Mouse (Mus musculus) cerebellum, adult (tissue): Measurements from ENCODE around the gene Phlda3.

Experiments used
- ATAC-seq: cut with Nextera tagmentation; 2 replicates; pipeline ENCODE4 v1.9.2; 2017; ENCODE audit warnings: mild to moderate bottlenecking, moderate library complexity, mixed read lengths; ENCODE audit not compliant: insufficient number of reproducible peaks, low FRiP score, low TSS enrichment

The Phlda3 gene

DNA sequence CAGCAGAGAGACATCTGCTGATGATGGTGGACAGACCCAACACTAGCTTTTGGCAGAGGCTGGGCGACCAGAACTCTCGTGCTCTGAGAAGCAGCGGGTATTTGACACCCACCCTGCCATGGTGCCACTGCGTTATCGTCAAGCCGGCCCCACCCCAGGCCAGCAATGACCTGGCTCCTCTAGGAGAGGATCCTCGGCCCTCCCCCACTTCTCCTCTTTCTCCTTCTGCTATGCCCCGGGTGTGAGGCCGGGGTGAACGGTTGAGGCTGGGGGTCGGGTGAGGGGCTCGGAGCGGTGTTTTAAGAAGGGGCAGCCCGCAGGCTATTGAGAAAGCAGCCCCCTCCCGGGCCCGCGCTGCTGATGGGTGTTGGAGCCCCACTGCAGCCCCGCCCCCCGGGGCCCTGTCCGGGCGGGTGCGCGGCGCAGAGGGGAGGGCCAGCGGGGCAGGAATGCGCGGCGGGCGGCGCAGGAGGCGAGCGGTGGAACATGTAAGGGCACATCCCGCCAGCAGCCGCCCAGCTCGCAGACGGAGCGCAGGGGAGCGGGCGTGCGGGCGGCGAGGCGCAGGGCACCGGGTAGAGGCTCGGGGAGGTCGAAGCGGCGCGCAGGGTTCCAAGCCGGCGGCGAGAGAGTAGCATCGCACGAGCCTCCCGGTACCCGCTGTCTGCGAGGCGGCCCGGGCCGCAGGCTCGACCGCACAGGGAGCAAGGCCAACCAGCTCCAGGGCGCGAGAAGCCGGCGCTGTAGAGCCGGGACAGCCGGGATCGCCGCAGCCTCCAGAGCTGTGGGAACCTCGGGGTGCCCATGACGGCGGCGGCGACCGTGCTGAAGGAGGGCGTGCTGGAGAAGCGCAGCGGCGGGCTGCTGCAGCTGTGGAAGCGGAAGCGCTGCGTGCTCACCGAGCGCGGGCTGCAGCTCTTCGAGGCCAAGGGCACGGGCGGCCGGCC lies at the start of gene Phlda3:
Gene Phlda3 (plus strand): TSS at position 475 of the 947 bp plus-strand sequence.
- ATAC-seq: peak; percentile 45

DNA sequence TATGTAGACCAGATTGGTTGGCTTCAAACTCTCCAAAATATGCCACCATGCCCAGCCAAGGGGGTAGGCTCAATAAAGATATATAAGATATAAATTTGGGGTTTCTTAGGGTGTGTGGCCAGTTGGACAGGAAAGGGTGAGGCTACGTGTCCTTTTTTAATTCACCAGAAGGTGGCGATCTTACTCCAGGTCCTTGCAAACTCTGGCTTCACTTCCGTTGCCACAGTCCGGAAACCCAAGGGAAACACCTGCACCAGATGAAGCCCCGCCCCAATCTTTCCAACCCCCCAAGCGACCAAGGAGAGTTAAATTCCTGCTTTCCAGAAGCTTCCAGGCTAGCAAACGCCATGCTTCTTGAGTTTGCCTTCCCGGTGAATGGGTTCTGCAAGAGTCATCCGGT lies 46.4 kb upstream of the Phlda3 start:
- ATAC-seq: no peak

DNA sequence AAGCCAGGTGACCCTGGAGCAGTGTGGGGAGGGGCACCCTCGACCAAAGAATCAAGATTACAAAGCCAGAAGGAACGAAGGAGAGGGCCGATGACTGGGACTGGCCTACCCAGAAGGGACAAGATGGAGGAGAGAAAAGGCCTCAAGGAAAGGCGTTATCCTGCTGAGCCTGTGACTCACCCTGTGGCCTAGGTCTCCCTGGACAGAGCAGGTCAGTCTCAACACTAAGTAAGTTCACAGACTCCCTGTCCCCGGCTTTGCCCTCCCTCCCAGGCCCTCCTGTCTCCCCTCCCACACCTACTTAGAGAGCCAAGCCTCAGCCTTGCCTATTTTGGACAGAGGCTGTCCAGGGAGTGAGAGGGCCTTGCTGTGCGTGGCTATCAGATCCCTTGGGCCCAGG lies 45.9 kb upstream of the Phlda3 start, which contains the start of gene Csrp1:
Gene Csrp1 (plus strand): TSS at position 79 of the 400 bp plus-strand sequence.
- no peak for ATAC-seq

DNA sequence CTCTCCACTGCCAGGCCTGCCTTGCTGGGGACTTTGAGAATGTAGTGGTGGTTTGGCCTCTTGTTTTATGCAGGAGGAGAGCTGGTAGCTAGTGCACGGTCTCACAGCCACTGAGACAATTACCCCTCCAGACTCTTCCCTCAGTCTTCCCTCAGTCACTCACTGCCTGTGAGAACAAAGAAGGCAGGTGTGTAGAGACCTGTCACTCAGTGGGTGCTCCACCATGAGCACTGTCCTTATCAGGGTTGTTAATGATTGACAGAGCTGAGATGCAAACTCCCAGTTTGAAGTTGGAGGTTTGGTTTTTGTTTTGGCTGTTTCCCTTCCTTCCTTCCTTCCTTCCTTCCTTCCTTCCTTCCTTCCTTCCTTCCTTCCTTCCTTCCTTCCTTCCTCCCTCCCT lies 42.9 kb upstream of the Phlda3 start:
- no peak for ATAC-seq

DNA sequence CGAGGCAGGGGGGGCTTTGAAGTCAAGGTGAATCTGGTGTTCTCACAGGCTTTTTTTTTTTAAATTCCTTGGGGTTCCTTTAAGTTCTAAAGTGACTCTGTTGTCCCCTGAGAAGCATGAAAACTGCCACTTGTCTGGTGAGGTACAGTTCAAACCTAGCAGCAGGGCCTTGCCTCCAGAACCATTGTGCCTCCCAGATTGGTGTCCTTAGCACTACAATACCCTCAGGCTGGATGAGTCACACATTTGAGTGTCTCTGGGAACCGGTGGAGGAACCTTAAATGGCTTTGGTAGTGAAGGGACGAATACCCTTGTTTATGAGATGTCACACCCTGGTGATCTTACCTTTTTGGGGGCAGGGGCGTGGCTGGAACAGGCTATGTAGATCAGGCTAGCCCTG lies 41.8 kb upstream of the Phlda3 start:
- ATAC-seq: no peak

DNA sequence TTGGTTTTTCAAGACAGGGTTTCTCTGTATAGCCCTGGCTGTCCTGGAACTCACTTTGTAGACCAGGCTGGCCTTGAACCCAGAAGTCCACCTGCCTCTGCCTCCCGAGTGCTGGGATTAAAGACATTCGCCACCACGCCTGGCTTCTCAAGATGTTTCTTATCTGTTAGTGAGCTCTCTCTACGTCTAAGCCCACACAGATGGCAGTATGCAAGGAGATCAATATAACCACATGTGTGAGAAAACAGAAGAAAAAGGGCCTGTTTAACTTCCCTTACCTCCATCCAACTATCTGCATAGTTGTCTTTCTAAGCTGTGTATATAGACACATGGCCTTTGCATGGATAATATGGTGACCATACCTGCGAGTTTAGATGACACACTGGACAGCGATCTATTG lies 40.6 kb upstream of the Phlda3 start:
- no peak for ATAC-seq

DNA sequence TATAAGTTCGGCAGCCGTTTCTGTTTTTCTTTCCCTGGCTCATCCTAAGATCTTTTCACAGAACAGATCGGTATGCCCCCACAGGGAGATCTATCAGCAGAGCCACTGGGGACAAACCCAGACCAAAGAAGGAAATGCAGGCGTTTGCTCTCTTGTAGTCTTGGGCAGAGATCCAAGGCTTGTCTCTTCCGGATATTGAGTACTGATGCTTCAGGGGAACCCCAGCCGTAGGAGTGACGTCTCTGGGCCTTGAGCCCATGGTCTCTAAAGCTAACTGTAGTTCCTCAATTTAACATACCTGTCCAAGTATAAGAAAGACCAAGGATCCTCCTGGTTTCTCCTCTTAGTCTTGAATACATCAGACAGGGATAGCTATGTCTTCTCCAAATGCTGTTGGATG lies 40.0 kb upstream of the Phlda3 start:
- no peak for ATAC-seq

DNA sequence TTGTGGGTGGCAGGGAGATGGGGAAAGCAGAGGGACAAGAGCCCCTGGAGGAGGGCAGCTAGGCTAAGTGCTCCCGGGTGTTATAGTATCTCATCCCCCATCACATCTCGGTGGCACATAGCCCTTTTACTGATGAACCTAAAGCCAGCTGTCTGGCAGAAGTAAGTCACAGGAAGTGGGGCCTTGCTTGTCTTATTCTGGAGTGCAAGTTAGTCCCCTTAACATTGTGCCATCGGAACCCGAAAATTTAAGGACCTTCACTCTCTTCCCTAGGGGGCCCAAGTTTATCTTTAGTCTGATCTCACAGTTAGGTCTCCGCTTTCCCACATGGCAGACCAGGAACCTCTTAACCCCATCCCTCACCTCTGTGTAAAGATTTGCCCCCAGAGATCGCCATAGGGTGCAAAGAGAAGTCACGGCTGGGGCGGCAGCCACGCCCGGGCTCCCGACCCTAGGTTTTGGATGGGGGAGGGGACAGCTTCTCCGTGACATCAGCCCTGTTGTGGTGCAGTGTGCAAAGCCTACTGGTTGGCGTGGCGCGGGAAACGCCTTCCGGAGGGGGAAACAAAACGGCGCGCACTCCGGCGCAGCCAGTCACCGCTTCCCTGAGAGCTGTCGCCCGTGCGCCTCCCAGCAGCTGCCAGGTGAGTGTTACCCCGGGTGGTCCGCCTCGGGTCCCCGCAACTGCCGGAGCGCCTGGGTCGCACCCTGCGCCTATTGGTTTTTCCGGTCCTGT lies 37.1 kb upstream of the Phlda3 start:
- 0 out of 2 replicates have a peak, but pooled peaks have one; percentile 50 for ATAC-seq

DNA sequence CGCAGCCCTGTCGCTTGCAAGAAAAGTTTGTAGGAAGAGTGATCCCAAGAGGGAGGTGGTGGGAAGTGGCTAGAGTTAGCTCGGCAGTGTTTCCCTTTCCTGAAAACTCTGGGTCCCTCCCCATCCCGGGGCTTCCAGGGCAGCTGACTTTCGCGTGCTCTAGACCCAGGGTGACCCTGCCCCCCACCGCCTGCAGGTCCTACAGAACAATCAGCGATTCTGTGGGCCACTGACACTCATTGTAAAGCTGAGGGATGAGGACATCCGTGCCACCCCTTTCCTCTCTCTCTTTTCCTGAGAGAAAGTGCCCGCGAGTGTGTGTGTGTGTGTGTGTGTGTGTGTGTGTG lies 36.6 kb upstream of the Phlda3 start:
- no peak for ATAC-seq

DNA sequence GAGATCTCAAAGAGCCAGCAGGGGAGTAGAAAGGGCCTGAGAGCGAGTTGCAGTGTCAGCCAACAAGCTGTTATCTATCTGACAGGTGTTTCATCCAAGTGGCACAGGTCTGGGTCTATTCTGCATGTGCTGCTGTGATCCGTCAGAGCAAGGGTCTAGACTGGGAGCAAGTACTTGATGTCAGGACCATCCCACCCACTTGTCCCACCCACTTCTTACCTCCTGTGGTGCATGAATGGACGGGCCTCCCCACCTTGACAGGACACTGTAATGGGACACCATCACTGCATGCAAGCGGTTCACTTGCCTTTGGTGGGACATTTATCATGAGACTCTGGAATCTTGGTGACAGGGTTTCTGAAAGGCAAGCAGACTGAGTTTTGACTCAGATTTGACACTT lies 36.1 kb upstream of the Phlda3 start:
- ATAC-seq: no peak

DNA sequence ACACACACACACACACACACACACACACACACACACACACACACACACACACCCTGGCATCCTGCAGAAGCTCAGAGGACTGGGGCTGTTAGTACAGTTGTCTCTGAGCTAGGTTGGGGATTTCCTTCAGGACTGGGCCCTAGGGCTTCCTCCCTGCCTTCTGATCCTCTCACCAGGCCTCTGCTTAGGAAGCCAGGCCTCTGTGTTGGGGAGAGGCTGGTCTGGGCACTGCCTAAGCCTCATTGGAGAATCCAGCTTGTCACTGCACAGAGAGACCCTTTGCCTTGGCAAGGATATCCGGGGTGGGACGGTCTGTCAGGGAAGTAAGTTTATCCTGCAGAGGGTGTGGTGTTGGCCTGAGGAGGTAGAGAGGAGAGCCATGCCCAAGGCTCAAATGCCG lies 35.6 kb upstream of the Phlda3 start:
- ATAC-seq: no peak

DNA sequence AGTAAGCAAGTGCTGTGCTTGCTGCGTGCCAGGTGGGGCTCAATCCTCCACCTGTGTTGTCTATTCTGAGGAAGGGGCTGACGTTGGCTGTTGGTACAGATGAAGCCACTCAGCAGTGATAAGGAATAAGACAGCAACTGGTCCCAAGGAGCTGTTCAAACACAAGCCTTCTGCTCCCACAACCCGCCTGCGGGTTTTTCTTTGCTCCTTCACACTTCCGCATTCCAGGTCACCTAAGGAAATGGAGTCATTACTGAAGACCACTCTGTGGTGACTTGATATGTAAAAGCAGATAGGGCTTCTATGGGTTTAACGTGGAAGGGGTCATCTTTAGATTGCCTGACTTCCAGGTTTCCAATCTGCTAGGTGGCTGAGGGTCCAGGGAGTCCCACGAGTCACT lies 34.5 kb upstream of the Phlda3 start:
- no peak for ATAC-seq

DNA sequence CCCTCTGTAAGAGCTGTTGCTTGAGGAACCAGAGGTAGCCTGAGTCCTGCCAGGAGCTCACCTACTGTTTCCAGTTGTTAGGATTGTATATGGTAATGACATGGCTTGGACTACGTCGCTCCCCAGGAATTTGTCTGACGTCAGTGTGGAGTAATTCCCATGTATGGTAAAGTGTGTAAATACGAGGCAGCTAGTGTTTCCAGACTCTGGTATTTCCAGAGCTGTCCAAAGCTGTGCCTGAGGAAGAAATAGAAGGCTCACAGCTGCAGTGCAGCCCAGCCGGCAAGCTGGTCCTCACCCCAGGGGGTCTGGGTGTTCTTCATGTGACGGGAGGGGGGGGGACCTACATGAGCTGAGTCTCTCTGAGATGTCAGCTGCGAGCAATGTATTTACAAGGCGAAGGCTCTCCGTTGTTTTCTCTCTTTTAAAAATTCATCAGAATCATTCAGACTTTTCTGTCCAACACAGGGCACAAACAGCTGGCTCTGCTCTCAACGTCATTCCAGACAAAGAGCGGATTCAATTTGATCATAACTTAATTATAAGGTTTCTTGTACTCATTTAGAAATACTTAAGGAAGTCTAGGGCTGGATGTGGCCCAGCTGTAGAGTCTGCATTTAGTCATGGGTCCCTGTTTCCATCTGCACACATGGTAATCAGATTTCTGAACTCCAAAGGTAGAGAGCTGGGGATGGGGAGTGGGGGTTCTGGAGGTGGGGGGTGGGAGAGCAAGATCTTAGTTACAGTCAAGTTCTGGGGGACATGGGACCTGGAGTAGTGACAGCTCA lies 33.8 kb upstream of the Phlda3 start:
- no peak for ATAC-seq

DNA sequence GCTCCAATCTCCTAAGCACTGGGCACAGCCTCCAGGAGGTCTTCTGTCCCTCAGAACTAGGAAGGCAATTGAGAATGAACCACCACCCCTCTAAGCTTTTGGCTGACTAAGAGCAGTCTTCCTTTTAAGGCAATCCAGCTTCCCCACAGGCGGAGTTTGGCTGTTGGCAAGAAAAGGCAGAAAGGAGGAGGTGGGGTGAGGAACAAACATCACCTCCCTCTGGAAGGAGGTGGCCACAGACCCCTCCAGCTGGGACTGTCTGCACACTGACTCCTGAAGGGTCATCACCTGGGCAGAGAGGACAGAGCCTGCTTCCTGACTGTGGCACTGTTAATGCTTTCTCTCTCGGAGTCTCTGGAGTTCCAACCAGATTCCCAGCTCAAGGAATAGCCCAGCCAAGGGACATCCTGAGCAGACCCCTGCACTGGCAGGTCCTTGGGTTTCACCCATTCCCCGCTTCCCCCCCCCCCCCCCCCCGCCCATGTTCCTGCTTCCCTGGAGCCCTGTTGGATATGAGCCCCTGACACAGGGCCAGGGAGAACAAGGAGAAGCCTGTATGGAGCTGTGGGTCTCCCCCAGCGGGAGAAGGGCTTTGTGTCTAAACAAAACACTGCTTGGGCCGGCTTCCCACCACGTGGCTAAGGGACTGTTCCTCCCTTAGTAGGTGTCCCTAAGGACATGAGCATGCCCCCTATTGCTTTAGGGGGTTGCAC lies 31.5 kb upstream of the Phlda3 start:
- no peak; the same call in 1 of the 2 replicates for ATAC-seq

DNA sequence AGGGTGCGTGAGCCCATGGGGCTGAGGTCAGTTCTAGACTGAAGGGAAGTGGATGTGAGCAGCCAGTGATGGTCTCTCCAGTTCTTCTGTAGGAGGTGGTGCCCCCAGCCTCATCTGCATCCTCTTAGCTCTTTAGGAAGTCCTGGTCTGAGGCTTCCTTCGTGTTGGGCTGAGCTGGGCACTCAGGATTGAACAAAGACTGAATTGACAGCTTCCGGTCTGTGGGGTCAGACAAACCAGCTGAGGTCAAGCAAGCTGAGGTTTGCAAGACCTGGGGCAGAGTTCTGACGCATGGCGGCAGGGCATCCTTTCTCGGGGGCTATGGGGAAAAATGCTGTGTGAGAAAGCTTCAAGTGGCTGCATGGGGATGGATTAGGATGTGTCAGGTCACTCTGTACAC lies 30.5 kb upstream of the Phlda3 start:
- no peak for ATAC-seq

DNA sequence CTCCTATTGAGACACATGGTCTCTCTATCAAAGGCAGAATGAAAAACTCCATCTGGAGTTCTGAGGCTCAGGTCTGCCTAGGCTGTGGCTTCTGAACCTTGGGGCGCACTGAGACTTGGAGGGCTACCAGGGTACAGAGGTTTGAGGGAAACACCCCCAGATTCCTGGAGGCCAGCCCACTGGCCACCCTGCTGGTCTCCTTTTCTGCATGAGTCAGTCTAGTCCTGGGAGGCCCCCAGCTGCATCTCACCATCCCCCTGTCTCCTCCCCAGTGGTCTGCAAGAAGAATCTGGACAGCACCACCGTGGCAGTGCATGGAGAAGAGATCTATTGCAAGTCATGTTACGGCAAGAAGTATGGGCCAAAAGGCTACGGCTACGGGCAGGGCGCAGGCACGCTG lies 20.9 kb upstream of the Phlda3 start:
- ATAC-seq: no peak

DNA sequence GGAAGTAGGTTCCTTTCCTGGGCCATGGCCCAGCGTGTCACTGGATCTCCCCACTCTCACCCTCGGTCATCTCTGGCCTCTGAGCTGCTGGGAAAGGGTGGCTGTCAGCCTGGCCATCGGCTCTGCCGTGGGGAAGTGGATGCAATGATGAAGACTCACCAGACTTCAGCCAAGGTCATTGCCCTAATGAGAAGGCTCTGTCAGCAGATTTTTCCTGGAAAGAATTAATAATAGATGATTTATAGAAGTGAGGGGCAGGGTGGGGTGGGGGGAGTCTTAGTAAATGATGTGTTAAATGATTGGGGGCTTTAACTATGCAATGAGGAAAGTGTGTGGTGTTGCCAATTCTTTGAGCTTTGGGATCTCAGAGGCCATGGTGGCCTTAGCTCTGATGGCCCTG lies 19.7 kb upstream of the Phlda3 start:
- no peak for ATAC-seq

DNA sequence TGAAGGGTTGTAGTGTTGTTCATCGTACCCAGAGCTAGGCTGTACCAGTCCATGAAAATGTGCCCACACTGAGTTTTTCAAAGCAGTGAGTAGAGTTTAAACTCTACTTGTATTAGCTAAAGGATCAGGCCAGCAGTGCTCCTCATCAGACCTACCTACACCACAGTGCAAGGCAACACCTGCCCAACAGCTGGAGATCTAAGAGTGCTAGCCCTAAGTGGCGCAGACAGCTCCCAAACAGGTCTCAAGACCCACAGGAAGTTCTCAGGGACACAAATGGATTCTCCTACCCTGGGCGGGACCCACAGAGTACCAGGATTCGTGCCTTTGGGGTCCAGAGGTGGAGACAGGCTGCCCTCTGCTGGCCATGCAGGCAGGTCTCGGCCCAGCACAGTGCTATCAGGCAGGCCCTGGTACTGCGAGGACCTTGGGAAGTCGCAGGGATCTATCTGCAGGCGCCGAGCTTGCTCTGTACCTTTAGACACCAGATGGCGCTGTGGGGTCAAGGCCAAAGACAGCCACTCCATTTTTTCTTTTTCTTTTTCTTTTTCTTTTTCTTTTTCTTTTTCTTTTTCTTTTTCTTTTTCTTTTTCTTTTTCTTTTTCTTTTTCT lies 13.1 kb upstream of the Phlda3 start:
- peak; percentile 96 for ATAC-seq

DNA sequence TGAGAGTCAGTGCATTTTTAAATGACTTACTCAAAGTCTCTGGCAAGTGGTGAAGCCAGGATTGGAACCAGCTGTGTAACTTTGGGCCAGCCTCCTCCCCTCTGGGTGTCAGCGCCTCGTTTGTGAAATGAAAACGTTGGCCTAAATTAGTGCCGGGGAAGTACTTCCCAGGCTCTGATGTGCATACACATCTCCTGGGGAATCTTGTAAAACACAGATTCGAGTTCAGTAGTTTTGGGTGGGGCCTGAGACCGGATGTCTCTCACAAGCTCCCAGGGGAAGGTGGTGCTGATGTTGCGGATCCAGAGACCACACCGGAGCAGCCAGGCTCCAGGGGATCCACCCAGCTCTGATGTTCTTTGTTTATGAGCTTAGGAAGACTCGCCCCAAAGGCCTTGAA lies 10.6 kb upstream of the Phlda3 start:
- no peak for ATAC-seq

DNA sequence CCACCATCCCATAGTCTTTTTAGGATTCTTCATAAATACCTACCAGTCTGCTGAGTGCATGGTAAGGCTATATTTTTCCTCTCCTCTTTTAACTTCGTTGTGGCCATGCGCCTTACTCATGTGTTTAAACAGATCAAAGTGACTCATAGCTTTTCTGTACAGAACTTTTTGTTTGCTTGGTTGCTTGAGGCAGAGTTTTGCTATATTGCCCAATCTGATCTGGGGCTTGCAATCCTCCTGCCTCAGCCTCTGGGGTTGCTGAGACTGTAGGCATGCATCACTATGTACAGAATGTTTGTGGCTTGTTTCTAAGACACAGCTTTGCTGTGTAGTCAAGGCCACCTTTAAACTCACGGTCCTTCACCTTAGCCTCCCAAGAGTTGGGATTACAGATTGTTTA lies 10.0 kb upstream of the Phlda3 start:
- no peak for ATAC-seq
